Mouse (Mus musculus) embryonic facial prominence, embryonic 10.5 days (tissue): ENCODE measurements around the gene S100a2. TPM values are rescaled to one million over a fixed set of nuclear protein-coding genes. Genes with fewer than 3 reads are reported as not detected.

Experiments
- DNase-seq: peaks from one replicate; pipeline ENCODE4 v3.0.0-alpha.2; 2017; ENCODE audit warnings: low spot score
- H3K27ac ChIP-seq: fragments of 300-500 bp; sonication (generic); replicated peaks from 2 replicates; pipeline ENCODE4 v1.5.1; 2016; ENCODE audit warnings: mild to moderate bottlenecking
- H3K27me3 ChIP-seq: fragments of 300-500 bp; sonication (generic); replicated peaks from 2 replicates; pipeline ENCODE4 v1.6.1; 2016; ENCODE audit warnings: low read depth, mild to moderate bottlenecking; ENCODE audit not compliant: poor library complexity, severe bottlenecking
- H3K36me3 ChIP-seq: fragments of 300-500 bp; sonication (generic); replicated peaks from 2 replicates; pipeline ENCODE4 v1.6.1; 2016; ENCODE audit warnings: mild to moderate bottlenecking, moderate library complexity
- H3K4me1 ChIP-seq: fragments of 300-500 bp; sonication (generic); 2 replicates; pipeline ENCODE4 v1.6.1; 2016
- H3K4me3 ChIP-seq: fragments of 300-500 bp; sonication (generic); 2 replicates; pipeline ENCODE4 v1.5.1; 2016; ENCODE audit warnings: mild to moderate bottlenecking, moderate library complexity
- H3K9me3 ChIP-seq: fragments of 300-500 bp; sonication (generic); 2 replicates; pipeline ENCODE4 v1.6.1; 2016; ENCODE audit warnings: mild to moderate bottlenecking
- WGBS: fragments of 180-500 bp; shearing (Covaris S2); methylation state at CpG from one replicate; pipeline ENCODE4 v1.1.7; 2016; 5-methylcytosine and 5-hydroxymethylcytosine counted together
- polyA plus RNA-seq: library from polyadenylated mRNA; unstranded; fragments of >200 nt; fragmentation: Nextera tagmentation; extraction: Ambion mirVana; gene quantifications from 2 replicates; pipeline ENCODE4 v1.2.1, GENCODE M21; 2016

Gene S100a2
- polyA plus RNA-seq, 1 experiment from 2014 or later = not detected

- H3K9me3 ChIP-seq = no peaks in the 10 kb centered on the region
- no peaks in the 10 kb centered on the region for H3K36me3 ChIP-seq
- H3K4me3 ChIP-seq = no peak overlapping the region
- H3K27ac ChIP-seq = no peak overlapping the region
- H3K4me1 ChIP-seq = peaks cover 47% of the 10 kb centered on the region
- peaks cover 10% of the 10 kb centered on the region for H3K27me3 ChIP-seq
- no peak for DNase-seq
Observed at GRCm38 (mm10) chr3:90609102-90609501, 19.1 kb downstream of the S100a2 start.

- Histone ChIP-seq H3K9me3 (no peaks in the 10 kb centered on the region), H3K4me1 (peaks cover 29% of the 10 kb centered on the region), H3K27ac (no peak overlapping the region), H3K36me3 (no peaks in the 10 kb centered on the region), H3K27me3 (peaks cover 11% of the 10 kb centered on the region), H3K4me3 (no peak overlapping the region)
- WGBS = 88% methylated on average over 3 of the region's 3 CpGs
- DNase-seq = no peak
Observed at GRCm38 (mm10) chr3:90611494-90611893, 21.4 kb downstream of the S100a2 start.

GRCm38 (mm10) chr3:90612061-90612460, 22.0 kb downstream of the S100a2 start:
- Histone ChIP-seq H3K27me3 (peaks cover 11% of the 10 kb centered on the region), H3K27ac (no peak overlapping the region), H3K4me1 (peaks cover 28% of the 10 kb centered on the region), H3K36me3 (no peaks in the 10 kb centered on the region), H3K4me3 (no peak overlapping the region), H3K9me3 (no peaks in the 10 kb centered on the region)
- WGBS = 66% methylated on average over 4 of the region's 4 CpGs
- no peak for DNase-seq

- peaks cover 28% of the 10 kb centered on the region for H3K4me1 ChIP-seq
- peak within 1 kb of the TSS; percentile 59 for H3K4me3 ChIP-seq
- under 1% methylated on average over 23 of the region's 23 CpGs for WGBS
- no peaks in the 10 kb centered on the region for H3K9me3 ChIP-seq
- peak; percentile 78 for DNase-seq
- peak within 1 kb of the TSS; percentile 63 for H3K27ac ChIP-seq
- H3K27me3 ChIP-seq = peaks cover 11% of the 10 kb centered on the region
- H3K36me3 ChIP-seq = no peaks in the 10 kb centered on the region
Observed at GRCm38 (mm10) chr3:90612728-90613291, 22.8 kb downstream of the S100a2 start, which contains the start of gene S100a6. Gene S100a6, plus strand, starts transcription at chr3:90612882.

GRCm38 (mm10) chr3:90613461-90614147, 23.6 kb downstream of the S100a2 start:
- Histone ChIP-seq H3K27ac (no peak overlapping the region), H3K36me3 (no peaks in the 10 kb centered on the region), H3K27me3 (peaks cover 11% of the 10 kb centered on the region), H3K9me3 (no peaks in the 10 kb centered on the region), H3K4me1 (peaks cover 28% of the 10 kb centered on the region), H3K4me3 (peak overlapping the region; percentile 59)
- WGBS = 50% methylated on average over 7 of the region's 7 CpGs
- DNase-seq = no peak

- no peaks in the 10 kb centered on the region for H3K9me3 ChIP-seq
- no peak overlapping the region for H3K27ac ChIP-seq
- no peak overlapping the region for H3K4me3 ChIP-seq
- DNase-seq = no peak
- no peaks in the 10 kb centered on the region for H3K36me3 ChIP-seq
- H3K4me1 ChIP-seq = peaks cover 28% of the 10 kb centered on the region
- peaks cover 11% of the 10 kb centered on the region for H3K27me3 ChIP-seq
- 87% methylated on average over 6 of the region's 6 CpGs for WGBS
Observed at GRCm38 (mm10) chr3:90614148-90614530, 24.1 kb downstream of the S100a2 start.

GRCm38 (mm10) chr3:90614611-90615251, 24.7 kb downstream of the S100a2 start:
- H3K9me3 ChIP-seq = no peaks in the 10 kb centered on the region
- H3K27ac ChIP-seq = no peak overlapping the region
- no peaks in the 10 kb centered on the region for H3K36me3 ChIP-seq
- 82% methylated on average over 11 of the region's 11 CpGs for WGBS
- no peak for DNase-seq
- H3K4me3 ChIP-seq = no peak overlapping the region
- peaks cover 11% of the 10 kb centered on the region for H3K27me3 ChIP-seq
- peaks cover 28% of the 10 kb centered on the region for H3K4me1 ChIP-seq

- Histone ChIP-seq H3K27me3 (peaks cover 11% of the 10 kb centered on the region), H3K27ac (no peak overlapping the region), H3K36me3 (no peaks in the 10 kb centered on the region), H3K9me3 (no peaks in the 10 kb centered on the region), H3K4me3 (no peak overlapping the region), H3K4me1 (peaks cover 26% of the 10 kb centered on the region)
- peak; percentile 79 for DNase-seq
- 10% methylated on average over 7 of the region's 7 CpGs for WGBS
Observed at GRCm38 (mm10) chr3:90615415-90615814, 25.4 kb downstream of the S100a2 start.

- Histone ChIP-seq H3K27me3 (peaks cover 11% of the 10 kb centered on the region), H3K9me3 (no peaks in the 10 kb centered on the region), H3K4me1 (peaks cover 21% of the 10 kb centered on the region), H3K36me3 (no peaks in the 10 kb centered on the region), H3K4me3 (no peak overlapping the region), H3K27ac (no peak overlapping the region)
- DNase-seq = no peak
- WGBS = 72% methylated on average over 1 of the region's 1 CpGs
Observed at GRCm38 (mm10) chr3:90615911-90616310, 25.9 kb downstream of the S100a2 start.

GRCm38 (mm10) chr3:90617586-90617985, 27.5 kb downstream of the S100a2 start:
- Histone ChIP-seq H3K4me3 (no peak overlapping the region), H3K9me3 (no peaks in the 10 kb centered on the region), H3K27me3 (peaks cover 11% of the 10 kb centered on the region), H3K4me1 (peaks cover 20% of the 10 kb centered on the region), H3K27ac (no peak overlapping the region), H3K36me3 (no peaks in the 10 kb centered on the region)
- WGBS = 14% methylated on average over 1 of the region's 1 CpGs
- no peak for DNase-seq

- H3K36me3 ChIP-seq = no peaks in the 10 kb centered on the region
- no peak overlapping the region for H3K27ac ChIP-seq
- H3K4me3 ChIP-seq = no peak overlapping the region
- 55% methylated on average over 7 of the region's 7 CpGs for WGBS
- no peaks in the 10 kb centered on the region for H3K27me3 ChIP-seq
- H3K9me3 ChIP-seq = no peaks in the 10 kb centered on the region
- no peak for DNase-seq
- H3K4me1 ChIP-seq = peaks cover 14% of the 10 kb centered on the region
Observed at GRCm38 (mm10) chr3:90621552-90621951, 31.5 kb downstream of the S100a2 start.

- WGBS = 41% methylated on average over 2 of the region's 2 CpGs
- peaks cover 14% of the 10 kb centered on the region for H3K4me1 ChIP-seq
- H3K27me3 ChIP-seq = no peaks in the 10 kb centered on the region
- H3K27ac ChIP-seq = peak overlapping the region; percentile 2; the same call in 1 of the 2 replicates
- DNase-seq = no peak
- H3K9me3 ChIP-seq = no peaks in the 10 kb centered on the region
- no peak overlapping the region for H3K4me3 ChIP-seq
- H3K36me3 ChIP-seq = no peaks in the 10 kb centered on the region
Observed at GRCm38 (mm10) chr3:90623435-90624071, 33.5 kb downstream of the S100a2 start.
